Mouse (Mus musculus) forebrain, embryonic 13.5 days (tissue): Measurements from ENCODE around the gene Anapc11. TPM values are rescaled to one million over a fixed set of nuclear protein-coding genes. Genes with fewer than 3 reads are reported as not detected.

ENCODE experiments used
- ATAC-seq: fragments of 200-750 bp; cut with Nextera tagmentation; 2 replicates; pipeline ENCODE4 v1.8.0; 2017
- H3K27ac ChIP-seq: fragments of 300-500 bp; sonication (generic); 2 replicates; pipeline ENCODE4 v1.5.1; 2015; ENCODE audit warnings: inconsistent platforms, mild to moderate bottlenecking, moderate library complexity
- H3K27me3 ChIP-seq: fragments of 300-500 bp; sonication (generic); 2 replicates; pipeline ENCODE4 v1.6.1; 2015; ENCODE audit warnings: mild to moderate bottlenecking, inconsistent platforms
- H3K36me3 ChIP-seq: fragments of 300-500 bp; sonication (generic); 2 replicates; pipeline ENCODE4 v1.6.1; 2015; ENCODE audit warnings: mild to moderate bottlenecking, inconsistent platforms; ENCODE audit not compliant: poor library complexity, severe bottlenecking
- H3K4me1 ChIP-seq: fragments of 300-500 bp; sonication (generic); 2 replicates; pipeline ENCODE4 v1.6.1; 2015; ENCODE audit warnings: inconsistent platforms
- H3K4me2 ChIP-seq: fragments of 300-500 bp; sonication (generic); 2 replicates; pipeline ENCODE4 v1.6.1; 2015; ENCODE audit warnings: inconsistent platforms, mild to moderate bottlenecking, moderate library complexity
- H3K4me3 ChIP-seq: fragments of 300-500 bp; sonication (generic); 2 replicates; pipeline ENCODE4 v1.5.1; 2015; ENCODE audit warnings: mild to moderate bottlenecking, inconsistent platforms
- H3K9ac ChIP-seq: fragments of 300-500 bp; sonication (generic); 2 replicates; pipeline ENCODE4 v1.6.1; 2015; ENCODE audit warnings: mild to moderate bottlenecking, inconsistent platforms
- H3K9me3 ChIP-seq: fragments of 300-500 bp; sonication (generic); replicated peaks from 2 replicates; pipeline ENCODE4 v1.6.1; 2016; ENCODE audit warnings: inconsistent platforms
- WGBS: fragments of 180-500 bp; shearing (Covaris S2); methylation state at CpG from one replicate; pipeline ENCODE4 v1.1.7; 2015; 5-methylcytosine and 5-hydroxymethylcytosine counted together
- polyA plus RNA-seq: library from polyadenylated mRNA; unstranded; fragments of >200 nt; fragmentation: Nextera tagmentation; extraction: Ambion mirVana; gene quantifications from 2 replicates; pipeline ENCODE4 v1.2.1, GENCODE M21; 2015

Anapc11 gene
- polyA plus RNA-seq, 1 experiment from 2014 or later: 211 TPM

GRCm38 (mm10) chr11:120632559-120633519, 34.6 kb downstream of the Anapc11 start:
- peak; percentile 88 for ATAC-seq
- peaks cover 32% of the 10 kb centered on the region for H3K4me1 ChIP-seq
- no peaks in the 10 kb centered on the region for H3K27me3 ChIP-seq
- under 1% methylated on average over 90 of the region's 116 CpGs for WGBS
- H3K27ac ChIP-seq: peak overlapping the region; percentile 81
- H3K9me3 ChIP-seq: no peaks in the 10 kb centered on the region
- H3K36me3 ChIP-seq: peaks cover 15% of the 10 kb centered on the region
- H3K4me2 ChIP-seq: peak overlapping the region; percentile 90
- peak overlapping the region; percentile 94 for H3K9ac ChIP-seq
- peak overlapping the region; percentile 98 for H3K4me3 ChIP-seq

GRCm38 (mm10) chr11:120633520-120634343, 35.5 kb downstream of the Anapc11 start, which contains the start of gene Mafg:
Gene Mafg, minus strand, starts transcription at chr11:120633600.
- Histone ChIP-seq H3K4me3 (peak within 1 kb of the TSS; percentile 98), H3K27me3 (no peaks in the 10 kb centered on the region), H3K9ac (peak within 1 kb of the TSS; percentile 94), H3K27ac (peak within 1 kb of the TSS; percentile 81), H3K4me1 (peaks cover 32% of the 10 kb centered on the region), H3K36me3 (peaks cover 8% of the 10 kb centered on the region), H3K9me3 (no peaks in the 10 kb centered on the region), H3K4me2 (peak within 1 kb of the TSS; percentile 90)
- 12% methylated on average over 58 of the region's 58 CpGs for WGBS
- ATAC-seq: peak; percentile 95

- no peak overlapping the region for H3K27ac ChIP-seq
- no peak overlapping the region for H3K4me2 ChIP-seq
- no peak overlapping the region for H3K4me3 ChIP-seq
- no peak overlapping the region for H3K9ac ChIP-seq
- H3K4me1 ChIP-seq: peaks cover 26% of the 10 kb centered on the region
- no peaks in the 10 kb centered on the region for H3K9me3 ChIP-seq
- no peaks in the 10 kb centered on the region for H3K36me3 ChIP-seq
- H3K27me3 ChIP-seq: no peaks in the 10 kb centered on the region
- ATAC-seq: no peak
- WGBS: 77% methylated on average over 5 of the region's 5 CpGs
Measured at GRCm38 (mm10) chr11:120634810-120635209, 36.6 kb downstream of the Anapc11 start.

GRCm38 (mm10) chr11:120641255-120641654, 43.0 kb downstream of the Anapc11 start:
- WGBS: 72% methylated on average over 9 of the region's 9 CpGs
- no peak for ATAC-seq

DNA sequence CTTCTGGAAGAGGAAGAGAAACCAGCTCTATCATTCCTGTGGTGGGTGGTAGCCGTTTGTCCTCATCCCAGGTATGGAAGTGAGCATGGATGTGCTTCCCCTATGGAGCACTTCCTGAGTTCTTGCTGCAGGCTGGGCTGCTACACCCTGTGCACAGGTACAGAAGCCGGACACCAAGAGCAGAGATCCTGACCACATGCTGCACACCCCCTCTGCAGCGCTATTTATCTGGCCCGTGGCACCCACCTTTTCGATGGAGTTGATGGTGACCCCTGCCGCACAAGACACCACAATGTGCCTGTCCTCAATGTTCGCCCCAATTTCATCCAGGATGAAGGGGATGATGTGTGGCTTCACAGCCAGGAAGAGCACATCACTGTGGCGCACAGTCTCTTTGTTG, 43.6 kb downstream of the Anapc11 start:
- H3K4me2 ChIP-seq: no peak overlapping the region
- no peaks in the 10 kb centered on the region for H3K9me3 ChIP-seq
- no peak for ATAC-seq
- 94% methylated on average over 8 of the region's 8 CpGs for WGBS
- no peaks in the 10 kb centered on the region for H3K36me3 ChIP-seq
- no peak overlapping the region for H3K9ac ChIP-seq
- peaks cover 11% of the 10 kb centered on the region for H3K27me3 ChIP-seq
- H3K27ac ChIP-seq: no peak overlapping the region
- H3K4me1 ChIP-seq: peaks cover 15% of the 10 kb centered on the region
- no peak overlapping the region for H3K4me3 ChIP-seq

More at GRCm38 (mm10) chr11:120641255-120641654, 43.0 kb downstream of the Anapc11 start:
- Histone ChIP-seq H3K4me3 (no peak overlapping the region), H3K4me2 (no peak overlapping the region), H3K4me1 (peaks cover 15% of the 10 kb centered on the region), H3K9me3 (no peaks in the 10 kb centered on the region), H3K9ac (no peak overlapping the region; the same call in 1 of the 2 replicates), H3K27ac (no peak overlapping the region), H3K36me3 (no peaks in the 10 kb centered on the region), H3K27me3 (peaks cover 9% of the 10 kb centered on the region)

GRCm38 (mm10) chr11:120642939-120643600, 44.8 kb downstream of the Anapc11 start:
- H3K36me3 ChIP-seq: no peaks in the 10 kb centered on the region
- peaks cover 20% of the 10 kb centered on the region for H3K4me1 ChIP-seq
- peak overlapping the region; percentile 87 for H3K4me2 ChIP-seq
- peak; percentile 52; the same call in 1 of the 2 replicates for ATAC-seq
- H3K4me3 ChIP-seq: peak overlapping the region; percentile 50
- 3% methylated on average over 18 of the region's 18 CpGs for WGBS
- H3K9ac ChIP-seq: peak overlapping the region; percentile 81
- H3K9me3 ChIP-seq: no peaks in the 10 kb centered on the region
- H3K27ac ChIP-seq: peak overlapping the region; percentile 44; the same call in 1 of the 2 replicates
- peaks cover 23% of the 10 kb centered on the region for H3K27me3 ChIP-seq

DNA sequence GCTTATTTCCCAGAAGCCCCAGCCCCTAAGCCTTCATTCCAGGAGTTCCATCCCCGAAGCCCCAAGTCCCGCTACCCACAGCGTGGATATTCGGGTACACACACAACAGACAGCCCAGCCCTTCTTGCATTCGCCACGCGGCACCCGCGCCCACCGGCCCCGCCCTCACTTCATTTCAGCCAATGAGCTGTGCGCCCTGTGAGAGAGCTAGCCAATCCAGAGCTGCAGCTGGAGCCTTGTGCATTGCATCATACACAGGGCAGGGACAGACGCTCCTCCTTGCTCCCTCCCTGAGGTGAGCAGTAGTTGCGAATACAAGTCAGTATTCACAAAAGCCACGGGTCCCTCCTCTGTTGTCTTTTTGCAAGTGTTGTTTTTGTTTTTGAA, 45.4 kb downstream of the Anapc11 start, which contains the start of gene Pycr1:
TSS of gene Pycr1 (minus strand) at position 169 of the 387 bp plus-strand sequence.
- WGBS: 0% methylated on average over 15 of the region's 15 CpGs

GRCm38 (mm10) chr11:120647047-120647830, 49.0 kb downstream of the Anapc11 start:
- Histone ChIP-seq H3K4me2 (no peak overlapping the region), H3K36me3 (no peaks in the 10 kb centered on the region), H3K27me3 (peaks cover 20% of the 10 kb centered on the region), H3K27ac (no peak overlapping the region), H3K9ac (no peak overlapping the region), H3K9me3 (no peaks in the 10 kb centered on the region), H3K4me3 (no peak overlapping the region), H3K4me1 (peaks cover 22% of the 10 kb centered on the region)
- WGBS: 84% methylated on average over 35 of the region's 35 CpGs
- ATAC-seq: no peak

More for the DNA sequence above, 45.4 kb downstream of the Anapc11 start, which contains the start of gene Pycr1:
- peaks cover 22% of the 10 kb centered on the region for H3K4me1 ChIP-seq
- no peaks in the 10 kb centered on the region for H3K36me3 ChIP-seq
- H3K27ac ChIP-seq: peak within 1 kb of the TSS; percentile 44; the same call in 1 of the 2 replicates
- H3K9ac ChIP-seq: peak within 1 kb of the TSS; percentile 81
- ATAC-seq: peak; percentile 100
- H3K4me2 ChIP-seq: peak within 1 kb of the TSS; percentile 87
- H3K4me3 ChIP-seq: peak within 1 kb of the TSS; percentile 50
- H3K27me3 ChIP-seq: peaks cover 26% of the 10 kb centered on the region
- no peaks in the 10 kb centered on the region for H3K9me3 ChIP-seq

DNA sequence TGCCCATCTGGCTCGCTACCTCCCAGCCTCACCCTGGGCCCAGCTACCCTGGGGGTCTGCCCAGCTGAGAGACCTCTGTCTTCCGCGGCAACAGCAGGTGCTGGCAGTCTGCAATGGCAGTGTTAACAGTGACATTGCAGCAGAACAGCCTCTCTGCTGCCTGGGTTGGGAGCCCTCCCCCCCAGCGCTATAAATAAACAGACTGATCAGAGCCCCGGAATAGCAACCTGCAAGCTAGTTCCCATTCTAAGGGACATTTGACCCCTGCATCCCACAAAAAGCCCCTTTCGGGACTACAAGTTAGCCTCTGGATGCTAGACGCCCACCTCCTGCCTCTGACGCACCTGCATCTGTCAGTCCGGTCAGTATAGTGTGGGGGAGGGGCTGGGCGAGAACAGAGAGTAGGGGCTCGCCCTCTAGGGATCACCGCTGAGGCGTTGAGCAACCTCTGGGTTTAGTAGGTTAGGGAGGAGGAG, 49.8 kb downstream of the Anapc11 start, which contains the start of gene Myadml2:
TSS of gene Myadml2 (minus strand) at position 158 of the 476 bp plus-strand sequence.
- H3K4me3 ChIP-seq: no peak within 1 kb of the TSS; the same call in 1 of the 2 replicates
- H3K9ac ChIP-seq: peak within 1 kb of the TSS; percentile 48
- peaks cover 15% of the 10 kb centered on the region for H3K4me1 ChIP-seq
- no peak within 1 kb of the TSS for H3K27ac ChIP-seq
- peak within 1 kb of the TSS; percentile 45 for H3K4me2 ChIP-seq
- no peaks in the 10 kb centered on the region for H3K9me3 ChIP-seq
- peaks cover 17% of the 10 kb centered on the region for H3K27me3 ChIP-seq
- 7% methylated on average over 13 of the region's 13 CpGs for WGBS
- no peaks in the 10 kb centered on the region for H3K36me3 ChIP-seq
- ATAC-seq: no peak

GRCm38 (mm10) chr11:120651872-120652271, 53.7 kb downstream of the Anapc11 start:
- peaks cover 7% of the 10 kb centered on the region for H3K4me1 ChIP-seq
- no peak overlapping the region for H3K9ac ChIP-seq
- H3K9me3 ChIP-seq: no peaks in the 10 kb centered on the region
- H3K4me3 ChIP-seq: no peak overlapping the region
- no peak overlapping the region for H3K4me2 ChIP-seq
- ATAC-seq: no peak
- 69% methylated on average over 3 of the region's 3 CpGs for WGBS
- H3K36me3 ChIP-seq: no peaks in the 10 kb centered on the region
- H3K27me3 ChIP-seq: peaks cover 31% of the 10 kb centered on the region
- H3K27ac ChIP-seq: no peak overlapping the region
